11 mouse cellular contexts compared by ENCODE assay signal in the genomic region with DNA sequence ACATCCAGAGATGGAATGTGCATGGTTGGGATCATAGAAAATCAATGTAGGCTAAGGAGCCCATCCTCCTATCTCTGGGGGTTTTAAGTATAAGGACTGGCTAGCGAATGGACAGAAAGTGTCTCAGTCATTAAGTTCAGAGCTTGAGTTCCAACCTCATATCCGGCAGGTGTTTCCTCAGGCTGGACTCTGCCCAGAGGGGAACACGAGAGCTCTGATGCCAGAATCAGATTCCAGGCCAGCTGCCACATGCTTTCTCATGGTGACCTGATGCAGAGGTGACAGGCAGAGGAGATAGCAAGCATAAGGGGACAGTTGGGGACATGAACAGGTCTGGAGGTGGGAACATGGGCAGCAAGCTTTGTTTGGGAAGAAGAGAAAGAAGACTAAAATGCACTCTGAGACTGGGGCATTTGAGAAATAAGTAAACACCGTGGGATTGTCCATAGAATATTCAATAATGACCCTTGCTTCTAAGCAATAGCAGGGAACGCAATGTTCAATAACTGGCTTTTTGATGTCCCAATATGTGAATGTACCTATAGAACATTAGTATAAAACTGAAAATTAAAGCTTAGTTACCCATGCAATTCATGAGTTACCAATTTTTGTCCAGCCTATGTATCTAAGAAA. TPM values are rescaled to one million over a fixed set of nuclear protein-coding genes. Genes with fewer than 3 reads are reported as not detected.
A peak's percentile ranks its signal among the peaks of the same experiment; 100 is the strongest.
DNase-seq lines count a peak whose midpoint lies in the region; ATAC-seq and TF ChIP-seq lines count a peak whose summit lies in the region.
"Had no signal": no experiment of that assay in that cellular context is flagged by ENCODE, and none has a peak within 500 bp of the region (broad histone marks: within the 10 kb centered on the region; RNA-seq: fewer than 3 reads in every experiment).

No protein-coding gene starts in this region.

- 63% methylated on average over 5 of the region's 5 CpGs for WGBS in heart, postnatal 0 days
- 65% methylated on average over 5 of the region's 5 CpGs for WGBS in kidney, embryonic 16.5 days

- TF ChIP-seq CTCF in heart, postnatal 0 days (IDR thresholded peaks at IDR 0.05; ENCODE audit: low read depth): no peak

- no peak for ATAC-seq in heart, postnatal 0 days (ENCODE audit: insufficient read depth, low read depth)
- no peak for ATAC-seq in kidney, embryonic 16.5 days (ENCODE audit: low FRiP score, low TSS enrichment)
- ATAC-seq in megakaryocyte-erythroid progenitor cell, adult 5-6 weeks (replicated peaks; ENCODE audit: low FRiP score, low TSS enrichment, poor library complexity, severe bottlenecking): no peak
- ATAC-seq: inflammation-experienced regulatory T-cells, adult 6 months had no signal

- peaks cover 12% of the 10 kb centered on the region; the same call in 1 of the 2 replicates for H3K4me1 ChIP-seq in heart, postnatal 0 days (ENCODE audit: control insufficient read depth, insufficient read depth)
- H3K4me1 ChIP-seq in kidney, embryonic 16.5 days (ENCODE audit: insufficient read depth, low read length): peaks cover 66% of the 10 kb centered on the region

- peak; percentile 50 for DNase-seq in adrenal gland, postnatal 10 days
- DNase-seq in adrenal gland, postnatal 25 days: peak; percentile 31
- DNase-seq in heart, postnatal 0 days (ENCODE audit: low spot score): peak; percentile 24
- DNase-seq in left cerebral cortex, postnatal 36 days (ENCODE audit: low spot score in 2 of 2): no peak
- DNase-seq in frontal cortex, postnatal 25 days (ENCODE audit: low spot score in 2 of 2): no peak
- DNase-seq: right cerebral cortex, adult 18-20 months had no signal

- no peak overlapping the region for H3K9ac ChIP-seq in heart, postnatal 0 days (replicated peaks; ENCODE audit: low read depth, low read length)
- no peak overlapping the region for H3K9ac ChIP-seq in kidney, embryonic 16.5 days (replicated peaks; ENCODE audit: low read length)
- H3K9ac ChIP-seq: heart, embryonic 13.5 days; liver, embryonic 15.5 days had no signal

- intact Hi-C loops in left cerebral cortex, postnatal 36 days (cut with DNase I): no loop called here

- 0 out of 2 replicates have a peak, but pooled peaks have one; percentile 64 for TF ChIP-seq EP300 in heart, postnatal 0 days (IDR thresholded peaks at IDR 0.05; ENCODE audit: low read depth)

- H3K4me2 ChIP-seq in heart, postnatal 0 days (ENCODE audit: low read depth, low read length): no peak overlapping the region
- H3K4me2 ChIP-seq in kidney, embryonic 16.5 days (replicated peaks; ENCODE audit: low read depth, low read length): no peak overlapping the region
- H3K4me2 ChIP-seq: heart, embryonic 13.5 days; liver, embryonic 15.5 days had no signal

- H3K27ac ChIP-seq in heart, postnatal 0 days (ENCODE audit: low read depth): 0 out of 2 replicates have a peak overlapping the region, but pooled peaks have one; percentile 0
- peak overlapping the region; percentile 87 for H3K27ac ChIP-seq in kidney, embryonic 16.5 days (ENCODE audit: low read length)
- H3K27ac ChIP-seq: heart, embryonic 13.5 days had no signal

- H3K27me3 ChIP-seq in heart, postnatal 0 days (ENCODE audit: control insufficient read depth, insufficient read depth, low read length): no peaks in the 10 kb centered on the region
- no peaks in the 10 kb centered on the region for H3K27me3 ChIP-seq in kidney, embryonic 16.5 days (ENCODE audit: insufficient read depth, low read length)
- H3K27me3 ChIP-seq: heart, embryonic 13.5 days; liver, embryonic 15.5 days had no signal

- no peaks in the 10 kb centered on the region for H3K36me3 ChIP-seq in heart, postnatal 0 days (replicated peaks; ENCODE audit: control insufficient read depth, insufficient read depth, low read length)
- H3K36me3 ChIP-seq in kidney, embryonic 16.5 days (ENCODE audit: insufficient read depth, low read length): no peaks in the 10 kb centered on the region
- H3K36me3 ChIP-seq: heart, embryonic 13.5 days; liver, embryonic 15.5 days had no signal

- H3K9me3 ChIP-seq in heart, postnatal 0 days (replicated peaks; ENCODE audit: control insufficient read depth, low read length): no peaks in the 10 kb centered on the region
- no peaks in the 10 kb centered on the region for H3K9me3 ChIP-seq in kidney, embryonic 16.5 days (ENCODE audit: low read length)
- H3K9me3 ChIP-seq: heart, embryonic 13.5 days; liver, embryonic 15.5 days had no signal

- H3K4me3 ChIP-seq in heart, postnatal 0 days (ENCODE audit: low read depth, low read length): no peak overlapping the region
- no peak overlapping the region for H3K4me3 ChIP-seq in kidney, embryonic 16.5 days (ENCODE audit: low read length)
- H3K4me3 ChIP-seq: heart, embryonic 13.5 days; liver, embryonic 15.5 days had no signal

RNA-seq across cellular contexts. Expression of gene Cped1, which starts 15.7 kb away (rescaled TPM):
- 10 to 100 TPM; 25.6 to 27.2 TPM for total RNA-seq in adrenal gland, postnatal 10 days (2021)
- total RNA-seq in adrenal gland, postnatal 25 days (2021): 30.4 and 39.5 TPM in 2 replicates
- total RNA-seq in heart, postnatal 0 days (2014; rRNA removed; ENCODE audit: low replicate concordance): 6.1 and 13.2 TPM in 2 replicates
- 3.6 and 3.9 TPM in 2 replicates for polyA plus RNA-seq in heart, postnatal 0 days (2015; fragmentation: Nextera tagmentation; extraction: Ambion mirVana)
- polyA plus RNA-seq in kidney, embryonic 16.5 days (2015; fragmentation: Nextera tagmentation; extraction: Ambion mirVana): 35.4 and 42.6 TPM in 2 replicates
- 1 to 10 TPM; 3.0 to 4.1 TPM for total RNA-seq in left cerebral cortex, postnatal 36 days (2021)
- 3.2 and 3.8 TPM in 2 replicates for total RNA-seq in megakaryocyte-erythroid progenitor cell, adult 5-6 weeks (2014; fragmentation: Nextera tagmentation)
- total RNA-seq in megakaryocyte-erythroid progenitor cell, adult 5-6 weeks (2017): 0.42 and 0.91 TPM in 2 replicates

RNA-seq across cellular contexts. Expression of gene Ing3, which starts 52.0 kb away (rescaled TPM):
- total RNA-seq in adrenal gland, postnatal 10 days (2021): 10 to 100 TPM; 26.1 to 27.6 TPM
- total RNA-seq in adrenal gland, postnatal 25 days (2021): 20.7 and 25.2 TPM in 2 replicates
- total RNA-seq in heart, postnatal 0 days (2014; rRNA removed; ENCODE audit: low replicate concordance): 11.6 and 18.7 TPM in 2 replicates
- polyA plus RNA-seq in heart, postnatal 0 days (2015; fragmentation: Nextera tagmentation; extraction: Ambion mirVana): 28.4 and 30.5 TPM in 2 replicates
- polyA plus RNA-seq in kidney, embryonic 16.5 days (2015; fragmentation: Nextera tagmentation; extraction: Ambion mirVana): 64.8 and 67.6 TPM in 2 replicates
- 10 to 100 TPM; 22.5 to 27.5 TPM for total RNA-seq in left cerebral cortex, postnatal 36 days (2021)
- 13.8 and 17.2 TPM in 2 replicates for total RNA-seq in megakaryocyte-erythroid progenitor cell, adult 5-6 weeks (2014; fragmentation: Nextera tagmentation)
- total RNA-seq in megakaryocyte-erythroid progenitor cell, adult 5-6 weeks (2017): 24.2 and 29.4 TPM in 2 replicates

Comparison
In these comparisons a context has a peak if more than half of its experiments do, and no peak if none do; other contexts are left out.
1. DNase-seq: peak in adrenal gland, postnatal 10 days (single experiment), adrenal gland, postnatal 25 days (single experiment) and heart, postnatal 0 days (single experiment); none in left cerebral cortex, postnatal 36 days (0 of 2) and frontal cortex, postnatal 25 days (0 of 2).